Mouse (Mus musculus) heart, adult 2 months (tissue): ENCODE measurements around the gene Hsd17b14. TPM values are rescaled to one million over a fixed set of nuclear protein-coding genes. Genes with fewer than 3 reads are reported as not detected.

Experiments
- DNase-seq, 2 experiments: peaks; one replicate each; pipeline ENCODE4 v3.0.0; 2021
- H3K27ac ChIP-seq: fragments of 200-600 bp; 2 replicates; pipeline ENCODE4 v1.8.1; 2022
- H3K27me3 ChIP-seq: fragments of 200-500 bp; 2 replicates; pipeline ENCODE4 v1.6.1; 2012; ENCODE audit warnings: mild to moderate bottlenecking, low read length, inconsistent platforms, mixed read lengths; ENCODE audit not compliant: control insufficient read depth, insufficient read depth
- H3K36me3 ChIP-seq: fragments of 200-500 bp; 2 replicates; pipeline ENCODE4 v1.6.1; 2012; ENCODE audit warnings: low read length, inconsistent platforms; ENCODE audit not compliant: control insufficient read depth, insufficient read depth
- H3K4me1 ChIP-seq: fragments of 200-500 bp; 2 replicates; pipeline ENCODE4 v1.6.1; 2011; ENCODE audit warnings: low read length; ENCODE audit not compliant: control insufficient read depth, insufficient read depth
- H3K4me3 ChIP-seq: fragments of 200-600 bp; 2 replicates; pipeline ENCODE4 v1.8.1; 2022
- H3K79me2 ChIP-seq: fragments of 200-500 bp; replicated peaks from 2 replicates; pipeline ENCODE4 v1.6.1; 2012; ENCODE audit warnings: mild to moderate bottlenecking, inconsistent platforms, low read length, moderate library complexity, mixed read lengths; ENCODE audit not compliant: control insufficient read depth, insufficient read depth
- H3K9ac ChIP-seq: fragments of 200-500 bp; 2 replicates; pipeline ENCODE4 v1.6.1; 2012; ENCODE audit warnings: low read depth, mild to moderate bottlenecking, control low read depth, inconsistent platforms, low read length, mixed read lengths
- CTCF ChIP-seq: fragments of 200-600 bp; IDR thresholded peaks from 2 replicates; pipeline ENCODE4 v1.8.1; 2022; ENCODE audit warnings: antibody characterized with exemption, mild to moderate bottlenecking, moderate library complexity
- EP300 ChIP-seq: fragments of 200-500 bp; IDR thresholded peaks from 2 replicates; pipeline ENCODE4 v1.6.1; 2011; ENCODE audit warnings: low read depth, low read length, control low read depth; ENCODE audit not compliant: insufficient read depth
- POLR2A ChIP-seq: fragments of 200-500 bp; IDR thresholded peaks from 2 replicates; pipeline ENCODE4 v1.6.1; 2011; ENCODE audit warnings: mild to moderate bottlenecking, low read depth, low read length, control low read depth; ENCODE audit not compliant: insufficient read depth
- WGBS: fragments of 180-500 bp; shearing (Covaris S2); methylation state at CpG from one replicate; pipeline ENCODE4 v1.1.7; 2018; 5-methylcytosine and 5-hydroxymethylcytosine counted together
- intact Hi-C: fragments of 180-260 bp; cut with DNase I; formaldehyde crosslinking; loops from one replicate; pipeline ENCODE4 v1.15.1; 2025
- polyA plus RNA-seq: library from polyadenylated mRNA; depleted of rRNA; stranded (reverse); fragments of >200 nt; gene quantifications from 2 replicates; pipeline ENCODE4 v1.2.3, GENCODE M21; 2012
- total RNA-seq, 2 experiments: library from RNA; stranded (reverse); gene quantifications; 2 replicates each; pipeline ENCODE4 v1.2.3; 2021

Gene Hsd17b14
- total and polyA plus RNA-seq, 3 experiments = 0.45 to 0.76 TPM; not detected in 1

GRCm38 (mm10) chr7:45567112-45567779 lies 12.6 kb downstream of the Hsd17b14 start:
- Histone ChIP-seq H3K4me3 (no peak overlapping the region; the same call in 1 of the 2 replicates), H3K9ac (no peak overlapping the region)
- 67% methylated on average over 8 of the region's 8 CpGs for WGBS

DNA sequence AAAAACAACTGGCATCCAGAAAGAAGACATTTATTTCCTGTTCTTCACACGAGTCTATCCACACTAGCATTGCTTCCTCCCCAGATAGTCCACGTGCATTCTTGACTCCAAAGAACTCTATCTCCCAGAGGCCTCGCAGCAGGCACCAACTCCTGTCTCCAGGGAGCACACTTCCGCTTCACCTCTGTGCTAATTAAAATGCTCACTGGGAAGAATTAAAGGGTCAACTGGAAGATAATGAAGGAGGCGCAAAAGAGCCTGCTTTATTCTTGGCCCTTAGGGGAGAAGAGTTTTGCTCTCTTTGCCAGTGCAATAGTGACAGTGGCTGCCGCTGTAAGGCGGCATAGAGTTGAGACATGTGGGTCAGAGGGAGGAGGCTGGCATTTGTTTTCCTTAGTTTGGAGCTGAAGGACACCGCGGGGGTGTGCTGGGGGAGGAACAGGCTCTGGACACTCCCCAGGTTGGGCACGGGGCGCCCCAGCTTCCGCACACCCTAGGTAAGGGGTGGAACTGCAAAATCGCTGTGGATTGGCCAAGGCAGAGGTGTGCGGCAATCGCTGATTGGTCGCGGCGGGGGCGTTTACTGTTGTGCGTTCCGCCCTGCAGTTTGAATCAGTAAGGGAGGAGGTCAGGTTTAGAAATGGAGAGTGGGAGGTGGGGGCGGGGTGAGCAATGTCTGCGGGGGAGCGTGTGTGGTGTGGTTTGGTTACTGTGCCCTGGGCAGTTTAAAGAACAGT lies 13.3 kb downstream of the Hsd17b14 start:
- H3K4me1 ChIP-seq = peaks cover 6% of the 10 kb centered on the region
- TF ChIP-seq POLR2A (peak; percentile 56), EP300 (peak; percentile 82), CTCF (no peak)
- H3K36me3 ChIP-seq = no peaks in the 10 kb centered on the region
- H3K9ac ChIP-seq = peak overlapping the region; percentile 35
- peak overlapping the region; percentile 47 for H3K4me3 ChIP-seq
- WGBS = under 1% methylated on average over 24 of the region's 24 CpGs
- H3K27ac ChIP-seq = peak overlapping the region; percentile 83
- intact Hi-C loops = no loop called here
- peak; percentile 89 to 94 for DNase-seq
- H3K79me2 ChIP-seq = no peaks in the 10 kb centered on the region
- no peaks in the 10 kb centered on the region for H3K27me3 ChIP-seq

More at GRCm38 (mm10) chr7:45567112-45567779, 12.6 kb downstream of the Hsd17b14 start:
- Histone ChIP-seq H3K36me3 (no peaks in the 10 kb centered on the region), H3K27me3 (no peaks in the 10 kb centered on the region), H3K4me1 (peaks cover 6% of the 10 kb centered on the region), H3K79me2 (no peaks in the 10 kb centered on the region), H3K27ac (peak overlapping the region; percentile 83)
- no peak for TF ChIP-seq CTCF
- TF ChIP-seq POLR2A = no peak
- no peak for TF ChIP-seq EP300
- intact Hi-C loops = no loop called here
- peak in 1 of 2 experiments; percentile 16 for DNase-seq

GRCm38 (mm10) chr7:45568601-45569473 lies 14.1 kb downstream of the Hsd17b14 start:
- 62% methylated on average over 10 of the region's 10 CpGs for WGBS
- Histone ChIP-seq H3K36me3 (no peaks in the 10 kb centered on the region), H3K27me3 (no peaks in the 10 kb centered on the region), H3K27ac (peak overlapping the region; percentile 83), H3K4me3 (no peak overlapping the region), H3K4me1 (peaks cover 6% of the 10 kb centered on the region), H3K79me2 (no peaks in the 10 kb centered on the region), H3K9ac (peak overlapping the region; percentile 27; the same call in 1 of the 2 replicates)
- intact Hi-C loops = no loop called here
- no peak for DNase-seq
- TF ChIP-seq POLR2A (no peak), CTCF (no peak), EP300 (no peak)

- WGBS = 2% methylated on average over 42 of the region's 42 CpGs
- no peaks in the 10 kb centered on the region for H3K27me3 ChIP-seq
- peak within 1 kb of the TSS; percentile 89 for H3K9ac ChIP-seq
- no peaks in the 10 kb centered on the region for H3K79me2 ChIP-seq
- H3K36me3 ChIP-seq = no peaks in the 10 kb centered on the region
- DNase-seq = peak; percentile 86
- H3K4me3 ChIP-seq = peak within 1 kb of the TSS; percentile 59
- peaks cover 6% of the 10 kb centered on the region for H3K4me1 ChIP-seq
- intact Hi-C loops = loop anchor here (2.0 kb wide), 1 partner anchor 19 kb away; no protein-coding TSS in a partner anchor
- H3K27ac ChIP-seq = peak within 1 kb of the TSS; percentile 83
- 0 out of 2 replicates have a peak, but pooled peaks have one; percentile 44 for TF ChIP-seq POLR2A
- TF ChIP-seq CTCF = no peak
- TF ChIP-seq EP300 = 0 out of 2 replicates have a peak, but pooled peaks have one; percentile 9
These were observed 15.5 kb downstream of the Hsd17b14 start, which contains the start of gene Bcat2 for GRCm38 (mm10) chr7:45570103-45570741. TSS of gene Bcat2 (plus strand) at chr7:45570153.

- no peaks in the 10 kb centered on the region for H3K79me2 ChIP-seq
- TF ChIP-seq EP300 (no peak), POLR2A (no peak), CTCF (no peak)
- no peaks in the 10 kb centered on the region for H3K27me3 ChIP-seq
- no peak overlapping the region; the same call in 1 of the 2 replicates for H3K27ac ChIP-seq
- 20% methylated on average over 1 of the region's 1 CpGs for whole genome bisulfite sequencing
- H3K36me3 ChIP-seq = no peaks in the 10 kb centered on the region
- DNase-seq = no peak
- intact Hi-C loops = loop anchor here (2.0 kb wide), 1 partner anchor 17 kb away; no protein-coding TSS in a partner anchor
- H3K9ac ChIP-seq = no peak overlapping the region
- no peak overlapping the region for H3K4me3 ChIP-seq
- H3K4me1 ChIP-seq = peaks cover 6% of the 10 kb centered on the region
These were observed 17.3 kb downstream of the Hsd17b14 start for GRCm38 (mm10) chr7:45571966-45572365.
